10 mouse cellular contexts compared by ENCODE assay signal in the genomic region with DNA sequence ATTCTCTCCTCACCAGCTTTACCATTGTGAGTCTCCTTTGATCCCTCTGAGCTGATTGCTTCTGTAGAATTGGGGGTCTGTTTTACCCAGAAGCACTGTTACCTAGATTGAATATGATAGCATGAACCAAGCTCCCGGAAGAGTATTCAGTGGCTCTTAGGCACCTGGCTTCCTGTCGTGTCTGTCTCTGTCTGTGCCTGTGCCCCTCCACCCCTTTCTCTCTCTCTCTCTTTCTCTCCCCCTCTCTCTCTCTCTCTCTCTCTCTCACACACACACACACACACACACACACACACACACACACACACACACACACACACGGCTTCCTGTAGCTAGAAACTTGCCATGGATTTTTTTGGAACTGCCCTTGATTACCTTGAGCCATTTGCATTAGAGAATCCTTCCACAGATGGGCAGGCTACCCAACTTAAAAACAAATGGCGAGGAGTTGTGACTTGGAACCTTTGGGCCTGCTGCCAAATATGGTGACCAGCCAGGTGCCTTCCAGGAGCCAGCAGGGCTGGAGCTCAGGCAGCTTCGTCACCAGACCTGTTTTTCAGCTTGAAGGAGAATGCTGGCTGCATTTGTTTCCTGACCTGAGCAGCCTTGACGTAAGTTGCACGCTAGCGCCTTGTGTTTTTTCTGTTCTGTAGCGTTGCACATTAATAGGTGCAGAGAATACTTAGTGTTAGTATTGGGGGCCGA. TPM values are rescaled to one million over a fixed set of nuclear protein-coding genes. Genes with fewer than 3 reads are reported as not detected.
DNase-seq lines count a peak whose midpoint lies in the region; ATAC-seq and TF ChIP-seq lines count a peak whose summit lies in the region.
"Had no signal": no experiment of that assay in that cellular context is flagged by ENCODE, and none has a peak within 500 bp of the region (broad histone marks: within the 10 kb centered on the region; RNA-seq: fewer than 3 reads in every experiment).

No protein-coding gene starts in this region.

- peak; percentile 5 for DNase-seq in midbrain, postnatal 0 days (ENCODE audit: low spot score)
- DNase-seq in midbrain, embryonic 10.5 days (ENCODE audit: low spot score): no peak
- DNase-seq in cerebellum, adult 2 months: peak; percentile 81 to 89
- DNase-seq in adrenal gland, postnatal 4 days (ENCODE audit: low spot score in 2 of 2): no peak
- no peak for DNase-seq in forebrain, embryonic 14.5 days (ENCODE audit: low spot score)
- DNase-seq: layer of hippocampus, postnatal 36 days had no signal

- no peak overlapping the region for H3K4me3 ChIP-seq in midbrain, postnatal 0 days (ENCODE audit: low read depth, low read length)
- no peak overlapping the region for H3K4me3 ChIP-seq in midbrain, embryonic 10.5 days
- no peak overlapping the region for H3K4me3 ChIP-seq in cerebellum, adult 2 months (replicated peaks; ENCODE audit: insufficient read depth, low read depth, low read length)
- no peak overlapping the region for H3K4me3 ChIP-seq in kidney, embryonic 16.5 days (ENCODE audit: low read length)
- H3K4me3 ChIP-seq in stomach, embryonic 15.5 days (replicated peaks): no peak overlapping the region
- H3K4me3 ChIP-seq in forebrain, embryonic 13.5 days: no peak overlapping the region
- no peak overlapping the region for H3K4me3 ChIP-seq in forebrain, embryonic 14.5 days (ENCODE audit: low read depth, low read length)
- H3K4me3 ChIP-seq: heart, embryonic 13.5 days had no signal

- H3K4me1 ChIP-seq in midbrain, postnatal 0 days (ENCODE audit: insufficient read depth, low read length): no peaks in the 10 kb centered on the region
- peaks cover 3% of the 10 kb centered on the region; the same call in 1 of the 2 replicates for H3K4me1 ChIP-seq in midbrain, embryonic 10.5 days
- H3K4me1 ChIP-seq in cerebellum, adult 2 months (ENCODE audit: control insufficient read depth, insufficient read depth, low read length): peaks cover 9% of the 10 kb centered on the region
- H3K4me1 ChIP-seq in kidney, embryonic 16.5 days (ENCODE audit: insufficient read depth, low read length): peaks cover 3% of the 10 kb centered on the region; the same call in 1 of the 2 replicates
- H3K4me1 ChIP-seq in stomach, embryonic 15.5 days: peaks cover 11% of the 10 kb centered on the region; the same call in 1 of the 2 replicates
- H3K4me1 ChIP-seq in forebrain, embryonic 13.5 days: peaks cover 10% of the 10 kb centered on the region
- H3K4me1 ChIP-seq in forebrain, embryonic 14.5 days (ENCODE audit: control insufficient read depth, insufficient read depth, low read length): no peaks in the 10 kb centered on the region

- no peaks in the 10 kb centered on the region for H3K9me3 ChIP-seq in midbrain, postnatal 0 days (ENCODE audit: low read length)
- H3K9me3 ChIP-seq in midbrain, embryonic 10.5 days (replicated peaks): no peaks in the 10 kb centered on the region
- no peaks in the 10 kb centered on the region for H3K9me3 ChIP-seq in kidney, embryonic 16.5 days (ENCODE audit: low read length)
- no peaks in the 10 kb centered on the region for H3K9me3 ChIP-seq in stomach, embryonic 15.5 days
- no peaks in the 10 kb centered on the region for H3K9me3 ChIP-seq in forebrain, embryonic 13.5 days (replicated peaks)
- no peaks in the 10 kb centered on the region for H3K9me3 ChIP-seq in forebrain, embryonic 14.5 days (replicated peaks; ENCODE audit: control insufficient read depth, low read length)
- H3K9me3 ChIP-seq: heart, embryonic 13.5 days had no signal

- no peaks in the 10 kb centered on the region for H3K27me3 ChIP-seq in midbrain, postnatal 0 days (ENCODE audit: insufficient read depth, low read length)
- H3K27me3 ChIP-seq in midbrain, embryonic 10.5 days (ENCODE audit: low read depth, poor library complexity, severe bottlenecking): no peaks in the 10 kb centered on the region
- no peaks in the 10 kb centered on the region for H3K27me3 ChIP-seq in cerebellum, adult 2 months (ENCODE audit: control insufficient read depth, insufficient read depth, low read length)
- no peaks in the 10 kb centered on the region for H3K27me3 ChIP-seq in kidney, embryonic 16.5 days (ENCODE audit: insufficient read depth, low read length)
- no peaks in the 10 kb centered on the region for H3K27me3 ChIP-seq in stomach, embryonic 15.5 days (replicated peaks)
- no peaks in the 10 kb centered on the region for H3K27me3 ChIP-seq in forebrain, embryonic 13.5 days
- H3K27me3 ChIP-seq in forebrain, embryonic 14.5 days (replicated peaks; ENCODE audit: control insufficient read depth, insufficient read depth, low read length): no peaks in the 10 kb centered on the region
- H3K27me3 ChIP-seq: heart, embryonic 13.5 days had no signal

- H3K4me2 ChIP-seq in midbrain, postnatal 0 days (ENCODE audit: low read depth, low read length, poor library complexity, severe bottlenecking): no peak overlapping the region
- H3K4me2 ChIP-seq in kidney, embryonic 16.5 days (replicated peaks; ENCODE audit: low read depth, low read length): no peak overlapping the region
- no peak overlapping the region for H3K4me2 ChIP-seq in stomach, embryonic 15.5 days
- no peak overlapping the region for H3K4me2 ChIP-seq in forebrain, embryonic 13.5 days
- no peak overlapping the region for H3K4me2 ChIP-seq in forebrain, embryonic 14.5 days (ENCODE audit: low read length)
- H3K4me2 ChIP-seq: heart, embryonic 13.5 days had no signal

- ATAC-seq in midbrain, postnatal 0 days (ENCODE audit: low FRiP score): no peak
- ATAC-seq in kidney, embryonic 16.5 days (ENCODE audit: low FRiP score, low TSS enrichment): 0 out of 2 replicates have a peak, but pooled peaks have one; percentile 41
- ATAC-seq in stomach, embryonic 15.5 days (ENCODE audit: insufficient read depth, low FRiP score, low read depth): 0 out of 2 replicates have a peak, but pooled peaks have one; percentile 33
- no peak for ATAC-seq in forebrain, embryonic 13.5 days
- ATAC-seq in forebrain, embryonic 14.5 days: no peak

- H3K36me3 ChIP-seq in midbrain, postnatal 0 days (ENCODE audit: insufficient read depth, low read length): peaks cover 38% of the 10 kb centered on the region; the same call in 1 of the 2 replicates
- H3K36me3 ChIP-seq in midbrain, embryonic 10.5 days: peaks cover 90% of the 10 kb centered on the region
- peaks cover 25% of the 10 kb centered on the region for H3K36me3 ChIP-seq in kidney, embryonic 16.5 days (ENCODE audit: insufficient read depth, low read length)
- H3K36me3 ChIP-seq in stomach, embryonic 15.5 days: peaks cover 5% of the 10 kb centered on the region; the same call in 1 of the 2 replicates
- peaks cover 59% of the 10 kb centered on the region for H3K36me3 ChIP-seq in forebrain, embryonic 13.5 days (ENCODE audit: poor library complexity, severe bottlenecking)
- H3K36me3 ChIP-seq in forebrain, embryonic 14.5 days (ENCODE audit: control insufficient read depth, insufficient read depth, low read length): peaks cover 49% of the 10 kb centered on the region

- H3K27ac ChIP-seq in midbrain, postnatal 0 days (ENCODE audit: low read depth, low read length): no peak overlapping the region
- no peak overlapping the region; the same call in 1 of the 2 replicates for H3K27ac ChIP-seq in midbrain, embryonic 10.5 days (replicated peaks)
- peak overlapping the region; percentile 8 for H3K27ac ChIP-seq in cerebellum, adult 2 months (ENCODE audit: insufficient read depth, low read length)
- H3K27ac ChIP-seq in kidney, embryonic 16.5 days (ENCODE audit: low read length): peak overlapping the region; percentile 80
- peak overlapping the region; percentile 48; the same call in 1 of the 2 replicates for H3K27ac ChIP-seq in stomach, embryonic 15.5 days
- no peak overlapping the region for H3K27ac ChIP-seq in forebrain, embryonic 13.5 days
- H3K27ac ChIP-seq in forebrain, embryonic 14.5 days (ENCODE audit: low read depth, low read length): no peak overlapping the region
- H3K27ac ChIP-seq: heart, embryonic 13.5 days had no signal

- TF ChIP-seq POLR2A in cerebellum, adult 2 months (IDR thresholded peaks at IDR 0.05; ENCODE audit: borderline replicate concordance, insufficient read depth, low read length): no peak

- TF ChIP-seq CTCF in midbrain, postnatal 0 days (IDR thresholded peaks at IDR 0.05): no peak
- TF ChIP-seq CTCF in cerebellum, adult 2 months (IDR thresholded peaks at IDR 0.05; ENCODE audit: borderline replicate concordance, insufficient read depth, low read depth, low read length): no peak

- H3K9ac ChIP-seq in midbrain, postnatal 0 days (replicated peaks; ENCODE audit: low read length, poor library complexity, severe bottlenecking): no peak overlapping the region
- H3K9ac ChIP-seq in kidney, embryonic 16.5 days (replicated peaks; ENCODE audit: low read length): no peak overlapping the region
- no peak overlapping the region for H3K9ac ChIP-seq in stomach, embryonic 15.5 days
- no peak overlapping the region for H3K9ac ChIP-seq in forebrain, embryonic 13.5 days
- H3K9ac ChIP-seq in forebrain, embryonic 14.5 days (ENCODE audit: low read length): no peak overlapping the region

- WGBS in midbrain, postnatal 0 days: 69% methylated on average over 10 of the region's 10 CpGs
- WGBS in midbrain, embryonic 10.5 days: 87% methylated on average over 10 of the region's 10 CpGs
- 21% methylated on average over 10 of the region's 10 CpGs for WGBS in cerebellum, adult 2 months
- 68% methylated on average over 10 of the region's 10 CpGs for WGBS in kidney, embryonic 16.5 days
- 73% methylated on average over 10 of the region's 10 CpGs for WGBS in stomach, embryonic 15.5 days
- WGBS in forebrain, embryonic 13.5 days: 78% methylated on average over 10 of the region's 10 CpGs
- 74% methylated on average over 10 of the region's 10 CpGs for WGBS in forebrain, embryonic 14.5 days

RNA-seq across cellular contexts. Expression of a gene that starts 27.1 kb away (rescaled TPM):
- 0.09 TPM in 1 of 2 replicates, not detected in the other for total RNA-seq in midbrain, postnatal 0 days (2014; rRNA removed)
- polyA plus RNA-seq in midbrain, postnatal 0 days (2015; fragmentation: Nextera tagmentation; extraction: Ambion mirVana): 0.06 and 0.09 TPM in 2 replicates
- 0.07 and 0.16 TPM in 2 replicates for polyA plus RNA-seq in midbrain, embryonic 10.5 days (2016; fragmentation: Nextera tagmentation; extraction: Ambion mirVana)
- 0.14 and 0.15 TPM in 2 replicates for polyA plus RNA-seq in cerebellum, adult 2 months (2012; rRNA removed)
- 0.55 and 0.74 TPM in 2 replicates for polyA plus RNA-seq in kidney, embryonic 16.5 days (2015; fragmentation: Nextera tagmentation; extraction: Ambion mirVana)
- polyA plus RNA-seq in stomach, embryonic 15.5 days (2015; fragmentation: Nextera tagmentation; extraction: Ambion mirVana): 21.8 and 34.2 TPM in 2 replicates
- 0.06 and 0.10 TPM in 2 replicates for polyA plus RNA-seq in forebrain, embryonic 13.5 days (2015; fragmentation: Nextera tagmentation; extraction: Ambion mirVana)
- total RNA-seq in adrenal gland, postnatal 4 days (2021): 1 to 10 TPM in 1 of 2 experiments, under 1 TPM in 1; 0.96 to 3.1 TPM
- 0.06 TPM in 1 of 2 replicates, not detected in the other for polyA plus RNA-seq in forebrain, embryonic 14.5 days (2014; fragmentation: Nextera tagmentation; extraction: Ambion mirVana)

Comparison
In these comparisons a context has a peak if more than half of its experiments do, and no peak if none do; other contexts are left out.
1. DNase-seq: peak in midbrain, postnatal 0 days (single experiment) and cerebellum, adult 2 months (2 of 2); none in midbrain, embryonic 10.5 days (single experiment), adrenal gland, postnatal 4 days (0 of 2) and forebrain, embryonic 14.5 days (single experiment).
2. ATAC-seq: peak in kidney, embryonic 16.5 days (single experiment) and stomach, embryonic 15.5 days (single experiment); none in midbrain, postnatal 0 days (single experiment), forebrain, embryonic 13.5 days (single experiment) and forebrain, embryonic 14.5 days (single experiment).
3. H3K27ac ChIP-seq: peak in cerebellum, adult 2 months (single experiment), kidney, embryonic 16.5 days (single experiment) and stomach, embryonic 15.5 days (single experiment); none in midbrain, postnatal 0 days (single experiment), midbrain, embryonic 10.5 days (single experiment), forebrain, embryonic 13.5 days (single experiment) and forebrain, embryonic 14.5 days (single experiment).
4. RNA of a gene that starts 27.1 kb away (polyA plus RNA-seq): 21.8 to 34.2 TPM in stomach, embryonic 15.5 days; 0.55 to 0.74 TPM in kidney, embryonic 16.5 days, 0.07 to 0.16 TPM in midbrain, embryonic 10.5 days, 0.14 to 0.15 TPM in cerebellum, adult 2 months, 0.06 to 0.10 TPM in forebrain, embryonic 13.5 days, 0.06 to 0.09 TPM in midbrain, postnatal 0 days and 0.06 TPM in forebrain, embryonic 14.5 days; every median in the first group is over 10 times any median in the second.